Mouse (Mus musculus) lung, embryonic 15.5 days (tissue): ENCODE measurements around the gene Socs5. TPM values are rescaled to one million over a fixed set of nuclear protein-coding genes. Genes with fewer than 3 reads are reported as not detected.
"Not testable (repeated sequence)": the region's sequence is repeated elsewhere in the genome, so short reads cannot be mapped to it uniquely, and the experiment has no call there.

Experiments used
- ATAC-seq: fragments of 200-750 bp; cut with Nextera tagmentation; 2 replicates; pipeline ENCODE4 v1.8.0; 2017; ENCODE audit warnings: moderate number of reproducible peaks, borderline replicate concordance; ENCODE audit not compliant: low FRiP score, low TSS enrichment; ENCODE audit errors: extremely low read depth
- H3K27ac ChIP-seq: fragments of 300-500 bp; sonication (generic); 2 replicates; pipeline ENCODE4 v1.5.1; 2015; ENCODE audit warnings: moderate library complexity, mild to moderate bottlenecking, inconsistent platforms
- H3K27me3 ChIP-seq: fragments of 300-500 bp; sonication (generic); 2 replicates; pipeline ENCODE4 v1.6.1; 2015; ENCODE audit warnings: inconsistent platforms
- H3K36me3 ChIP-seq: fragments of 300-500 bp; sonication (generic); 2 replicates; pipeline ENCODE4 v1.6.1; 2015; ENCODE audit warnings: inconsistent platforms
- H3K4me1 ChIP-seq: fragments of 300-500 bp; sonication (generic); 2 replicates; pipeline ENCODE4 v1.6.1; 2015; ENCODE audit warnings: inconsistent platforms
- H3K4me2 ChIP-seq: fragments of 300-500 bp; sonication (generic); 2 replicates; pipeline ENCODE4 v1.6.1; 2015; ENCODE audit warnings: inconsistent platforms, mild to moderate bottlenecking, moderate library complexity
- H3K4me3 ChIP-seq: fragments of 300-500 bp; sonication (generic); 2 replicates; pipeline ENCODE4 v1.5.1; 2015; ENCODE audit warnings: mild to moderate bottlenecking, inconsistent platforms
- H3K9ac ChIP-seq: fragments of 300-500 bp; sonication (generic); 2 replicates; pipeline ENCODE4 v1.6.1; 2015; ENCODE audit warnings: inconsistent platforms
- H3K9me3 ChIP-seq: fragments of 300-500 bp; sonication (generic); 2 replicates; pipeline ENCODE4 v1.6.1; 2016; ENCODE audit warnings: inconsistent platforms
- WGBS: fragments of 180-500 bp; shearing (Covaris S2); methylation state at CpG from one replicate; pipeline ENCODE4 v1.1.7; 2015; 5-methylcytosine and 5-hydroxymethylcytosine counted together
- polyA plus RNA-seq: library from polyadenylated mRNA; unstranded; fragments of >200 nt; fragmentation: Nextera tagmentation; extraction: Ambion mirVana; gene quantifications from 2 replicates; pipeline ENCODE4 v1.2.1, GENCODE M21; 2015

Gene Socs5
- polyA plus RNA-seq = 14.2 and 15.5 TPM in 2 replicates

- Histone ChIP-seq H3K27ac (peak within 1 kb of the TSS; percentile 89), H3K4me2 (peak within 1 kb of the TSS; percentile 90), H3K27me3 (no peaks in the 10 kb centered on the region), H3K36me3 (no peaks in the 10 kb centered on the region), H3K9me3 (no peaks in the 10 kb centered on the region), H3K4me1 (peaks cover 31% of the 10 kb centered on the region), H3K9ac (peak within 1 kb of the TSS; percentile 79), H3K4me3 (peak within 1 kb of the TSS; percentile 86)
- WGBS = under 1% methylated on average over 53 of the region's 73 CpGs
- ATAC-seq = peak; percentile 82; the same call in 1 of the 2 replicates
Measured at GRCm38 (mm10) chr17:87107623-87108221, at the start of gene Socs5. Socs5 (plus strand) TSS chr17:87107679.

- no peak for ATAC-seq
- no peak overlapping the region for H3K4me3 ChIP-seq
- no peaks in the 10 kb centered on the region for H3K27me3 ChIP-seq
- H3K27ac ChIP-seq = peak overlapping the region; percentile 15; the same call in 1 of the 2 replicates
- 72% methylated on average over 9 of the region's 9 CpGs for WGBS
- H3K36me3 ChIP-seq = no peaks in the 10 kb centered on the region
- H3K9me3 ChIP-seq = no peaks in the 10 kb centered on the region
- H3K4me1 ChIP-seq = no peaks in the 10 kb centered on the region
- H3K9ac ChIP-seq = no peak overlapping the region
- H3K4me2 ChIP-seq = no peak overlapping the region
Measured at GRCm38 (mm10) chr17:87062639-87063038, 44.8 kb upstream of the Socs5 start.

- Histone ChIP-seq H3K9me3 (no peaks in the 10 kb centered on the region), H3K36me3 (no peaks in the 10 kb centered on the region), H3K4me3 (no peak overlapping the region), H3K9ac (no peak overlapping the region), H3K4me1 (no peaks in the 10 kb centered on the region), H3K27me3 (no peaks in the 10 kb centered on the region), H3K4me2 (0 out of 2 replicates have a peak overlapping the region, but pooled peaks have one; percentile 11), H3K27ac (0 out of 2 replicates have a peak overlapping the region, but pooled peaks have one; percentile 15)
- WGBS = 48% methylated on average over 7 of the region's 7 CpGs
- no peak for ATAC-seq
Measured at GRCm38 (mm10) chr17:87063461-87063860, 44.0 kb upstream of the Socs5 start.

- H3K4me3 ChIP-seq = no peak overlapping the region
- no peaks in the 10 kb centered on the region for H3K36me3 ChIP-seq
- WGBS = 63% methylated on average over 6 of the region's 6 CpGs
- H3K27ac ChIP-seq = no peak overlapping the region
- ATAC-seq = no peak
- no peak overlapping the region for H3K9ac ChIP-seq
- no peaks in the 10 kb centered on the region for H3K9me3 ChIP-seq
- no peaks in the 10 kb centered on the region for H3K27me3 ChIP-seq
- H3K4me2 ChIP-seq = peak overlapping the region; percentile 11; the same call in 1 of the 2 replicates
- H3K4me1 ChIP-seq = no peaks in the 10 kb centered on the region
Measured at GRCm38 (mm10) chr17:87063969-87064368, 43.5 kb upstream of the Socs5 start.

GRCm38 (mm10) chr17:87068997-87069396 lies 38.5 kb upstream of the Socs5 start:
- Histone ChIP-seq H3K4me1 (no peaks in the 10 kb centered on the region), H3K4me2 (no peak overlapping the region), H3K9me3 (no peaks in the 10 kb centered on the region), H3K27ac (no peak overlapping the region), H3K36me3 (no peaks in the 10 kb centered on the region), H3K27me3 (no peaks in the 10 kb centered on the region), H3K9ac (no peak overlapping the region), H3K4me3 (no peak overlapping the region)
- 80% methylated on average over 4 of the region's 4 CpGs for WGBS
- no peak for ATAC-seq

GRCm38 (mm10) chr17:87072183-87072582 lies 35.3 kb upstream of the Socs5 start:
- H3K27ac ChIP-seq, H3K27me3 ChIP-seq, H3K4me3 ChIP-seq, H3K4me2 ChIP-seq, H3K9ac ChIP-seq, ATAC-seq, H3K9me3 ChIP-seq, H3K4me1 ChIP-seq, H3K36me3 ChIP-seq: not testable (repeated sequence)
- 93% methylated on average over 1 of the region's 1 CpGs for WGBS

- no peak overlapping the region for H3K4me3 ChIP-seq
- no peak for ATAC-seq
- WGBS = 34% methylated on average over 5 of the region's 5 CpGs
- H3K4me2 ChIP-seq = no peak overlapping the region
- H3K4me1 ChIP-seq = no peaks in the 10 kb centered on the region
- H3K36me3 ChIP-seq = no peaks in the 10 kb centered on the region
- no peaks in the 10 kb centered on the region for H3K27me3 ChIP-seq
- no peak overlapping the region for H3K9ac ChIP-seq
- no peak overlapping the region for H3K27ac ChIP-seq
- no peaks in the 10 kb centered on the region for H3K9me3 ChIP-seq
Measured at GRCm38 (mm10) chr17:87072766-87073440, 34.6 kb upstream of the Socs5 start.

- Histone ChIP-seq H3K4me1 (no peaks in the 10 kb centered on the region), H3K27me3 (no peaks in the 10 kb centered on the region), H3K4me3 (no peak overlapping the region), H3K9me3 (no peaks in the 10 kb centered on the region), H3K4me2 (no peak overlapping the region), H3K9ac (no peak overlapping the region), H3K27ac (no peak overlapping the region), H3K36me3 (no peaks in the 10 kb centered on the region)
- ATAC-seq = no peak
Measured at GRCm38 (mm10) chr17:87073470-87073869, 34.0 kb upstream of the Socs5 start.

- ATAC-seq, H3K4me2 ChIP-seq, H3K4me1 ChIP-seq, H3K27me3 ChIP-seq, H3K36me3 ChIP-seq, H3K4me3 ChIP-seq, H3K27ac ChIP-seq, H3K9ac ChIP-seq, H3K9me3 ChIP-seq: not testable (repeated sequence)
- WGBS = 96% methylated on average over 17 of the region's 17 CpGs
Measured at GRCm38 (mm10) chr17:87078217-87078616, 29.3 kb upstream of the Socs5 start.

GRCm38 (mm10) chr17:87080724-87081123 lies 26.8 kb upstream of the Socs5 start:
- Histone ChIP-seq H3K4me3 (no peak overlapping the region), H3K4me1 (no peaks in the 10 kb centered on the region), H3K9me3 (no peaks in the 10 kb centered on the region), H3K36me3 (no peaks in the 10 kb centered on the region), H3K27ac (no peak overlapping the region), H3K9ac (no peak overlapping the region), H3K4me2 (no peak overlapping the region), H3K27me3 (no peaks in the 10 kb centered on the region)
- no peak for ATAC-seq
- WGBS = 81% methylated on average over 7 of the region's 7 CpGs

- no peak for ATAC-seq
- Histone ChIP-seq H3K9me3 (no peaks in the 10 kb centered on the region), H3K4me3 (no peak overlapping the region), H3K4me1 (no peaks in the 10 kb centered on the region), H3K36me3 (no peaks in the 10 kb centered on the region), H3K4me2 (no peak overlapping the region), H3K27me3 (no peaks in the 10 kb centered on the region), H3K27ac (no peak overlapping the region), H3K9ac (no peak overlapping the region)
- WGBS = 86% methylated on average over 4 of the region's 4 CpGs
Measured at GRCm38 (mm10) chr17:87082547-87082946, 24.9 kb upstream of the Socs5 start.

- Histone ChIP-seq H3K4me2 (no peak overlapping the region), H3K9me3 (no peaks in the 10 kb centered on the region), H3K36me3 (no peaks in the 10 kb centered on the region), H3K4me1 (no peaks in the 10 kb centered on the region), H3K9ac (no peak overlapping the region), H3K27me3 (no peaks in the 10 kb centered on the region), H3K27ac (no peak overlapping the region), H3K4me3 (no peak overlapping the region)
- ATAC-seq = no peak
- 78% methylated on average over 5 of the region's 5 CpGs for WGBS
Measured at GRCm38 (mm10) chr17:87083671-87084070, 23.8 kb upstream of the Socs5 start.
